Mouse (Mus musculus): ENCODE data around the gene Ctnna2. TPM values are rescaled to one million over a fixed set of nuclear protein-coding genes. Genes with fewer than 3 reads are reported as not detected.
A peak's percentile ranks its signal among the peaks of the same experiment; 100 is the strongest.

The Ctnna2 gene
- polyA plus RNA-seq, 1 experiment from 2014 or later: 119 TPM

- ATAC-seq: no peak
- Histone ChIP-seq H3K27ac (ENCODE audit: low read depth, low read length) (no peak overlapping the region), H3K27me3 (replicated peaks; ENCODE audit: control insufficient read depth, insufficient read depth, low read length) (no peaks in the 10 kb centered on the region), H3K9ac (ENCODE audit: low read depth, low read length) (no peak overlapping the region), H3K4me2 (ENCODE audit: low read length) (no peak overlapping the region), H3K36me3 (ENCODE audit: control insufficient read depth, insufficient read depth, low read length) (no peaks in the 10 kb centered on the region), H3K4me1 (ENCODE audit: control insufficient read depth, insufficient read depth, low read depth, low read length) (no peaks in the 10 kb centered on the region), H3K4me3 (ENCODE audit: low read length) (no peak overlapping the region), H3K9me3 (ENCODE audit: control insufficient read depth, low read length) (no peaks in the 10 kb centered on the region)
- 88% methylated on average over 1 of the region's 1 CpGs for WGBS
Observed at GRCm38 (mm10) chr6:77446861-77447260, 532.6 kb downstream of the Ctnna2 start.

- Histone ChIP-seq H3K4me1 (ENCODE audit: control insufficient read depth, insufficient read depth, low read depth, low read length) (peaks cover 2% of the 10 kb centered on the region; the same call in 1 of the 2 replicates), H3K9ac (ENCODE audit: low read depth, low read length) (no peak overlapping the region), H3K27ac (ENCODE audit: low read depth, low read length) (no peak overlapping the region), H3K4me3 (ENCODE audit: low read length) (no peak overlapping the region), H3K4me2 (ENCODE audit: low read length) (no peak overlapping the region), H3K36me3 (ENCODE audit: control insufficient read depth, insufficient read depth, low read length) (no peaks in the 10 kb centered on the region), H3K9me3 (ENCODE audit: control insufficient read depth, low read length) (no peaks in the 10 kb centered on the region), H3K27me3 (replicated peaks; ENCODE audit: control insufficient read depth, insufficient read depth, low read length) (no peaks in the 10 kb centered on the region)
- ATAC-seq: no peak
- WGBS: 74% methylated on average over 11 of the region's 11 CpGs
Observed at GRCm38 (mm10) chr6:77443906-77444305, 535.6 kb downstream of the Ctnna2 start.

- Histone ChIP-seq H3K4me2 (ENCODE audit: low read length) (no peak overlapping the region), H3K4me1 (ENCODE audit: control insufficient read depth, insufficient read depth, low read depth, low read length) (peaks cover 2% of the 10 kb centered on the region; the same call in 1 of the 2 replicates), H3K9me3 (ENCODE audit: control insufficient read depth, low read length) (no peaks in the 10 kb centered on the region), H3K4me3 (ENCODE audit: low read length) (no peak overlapping the region), H3K9ac (ENCODE audit: low read depth, low read length) (no peak overlapping the region), H3K27ac (ENCODE audit: low read depth, low read length) (no peak overlapping the region; the same call in 1 of the 2 replicates), H3K27me3 (replicated peaks; ENCODE audit: control insufficient read depth, insufficient read depth, low read length) (no peaks in the 10 kb centered on the region), H3K36me3 (ENCODE audit: control insufficient read depth, insufficient read depth, low read length) (no peaks in the 10 kb centered on the region)
- WGBS: 64% methylated on average over 5 of the region's 5 CpGs
- no peak for ATAC-seq
Observed at GRCm38 (mm10) chr6:77441051-77441450, 538.4 kb downstream of the Ctnna2 start.

- Histone ChIP-seq H3K9ac (ENCODE audit: low read depth, low read length) (no peak overlapping the region), H3K4me1 (ENCODE audit: control insufficient read depth, insufficient read depth, low read depth, low read length) (no peaks in the 10 kb centered on the region), H3K36me3 (ENCODE audit: control insufficient read depth, insufficient read depth, low read length) (no peaks in the 10 kb centered on the region), H3K4me2 (ENCODE audit: low read length) (no peak overlapping the region), H3K27ac (ENCODE audit: low read depth, low read length) (no peak overlapping the region), H3K9me3 (ENCODE audit: control insufficient read depth, low read length) (no peaks in the 10 kb centered on the region), H3K4me3 (ENCODE audit: low read length) (no peak overlapping the region), H3K27me3 (replicated peaks; ENCODE audit: control insufficient read depth, insufficient read depth, low read length) (no peaks in the 10 kb centered on the region)
- 81% methylated on average over 4 of the region's 4 CpGs for WGBS
- no peak for ATAC-seq
Observed at GRCm38 (mm10) chr6:77430381-77430780, 549.1 kb downstream of the Ctnna2 start.

GRCm38 (mm10) chr6:77425746-77426145, 553.8 kb downstream of the Ctnna2 start:
- Histone ChIP-seq H3K9ac (ENCODE audit: low read depth, low read length) (no peak overlapping the region), H3K9me3 (ENCODE audit: control insufficient read depth, low read length) (no peaks in the 10 kb centered on the region), H3K4me2 (ENCODE audit: low read length) (no peak overlapping the region), H3K36me3 (ENCODE audit: control insufficient read depth, insufficient read depth, low read length) (no peaks in the 10 kb centered on the region), H3K4me3 (ENCODE audit: low read length) (no peak overlapping the region), H3K4me1 (ENCODE audit: control insufficient read depth, insufficient read depth, low read depth, low read length) (no peaks in the 10 kb centered on the region), H3K27me3 (replicated peaks; ENCODE audit: control insufficient read depth, insufficient read depth, low read length) (no peaks in the 10 kb centered on the region), H3K27ac (ENCODE audit: low read depth, low read length) (no peak overlapping the region)
- ATAC-seq: peak; percentile 34; the same call in 1 of the 2 replicates

GRCm38 (mm10) chr6:77424826-77425225, 554.7 kb downstream of the Ctnna2 start:
- no peaks in the 10 kb centered on the region for H3K27me3 ChIP-seq (replicated peaks; ENCODE audit: control insufficient read depth, insufficient read depth, low read length)
- ATAC-seq: no peak
- no peak overlapping the region for H3K4me3 ChIP-seq (ENCODE audit: low read length)
- no peak overlapping the region for H3K27ac ChIP-seq (ENCODE audit: low read depth, low read length)
- H3K9ac ChIP-seq (ENCODE audit: low read depth, low read length): no peak overlapping the region
- no peaks in the 10 kb centered on the region for H3K9me3 ChIP-seq (ENCODE audit: control insufficient read depth, low read length)
- 79% methylated on average over 4 of the region's 4 CpGs for WGBS
- no peak overlapping the region for H3K4me2 ChIP-seq (ENCODE audit: low read length)
- no peaks in the 10 kb centered on the region for H3K36me3 ChIP-seq (ENCODE audit: control insufficient read depth, insufficient read depth, low read length)
- no peaks in the 10 kb centered on the region for H3K4me1 ChIP-seq (ENCODE audit: control insufficient read depth, insufficient read depth, low read depth, low read length)

- no peaks in the 10 kb centered on the region for H3K27me3 ChIP-seq (replicated peaks; ENCODE audit: control insufficient read depth, insufficient read depth, low read length)
- 62% methylated on average over 3 of the region's 3 CpGs for WGBS
- no peak overlapping the region for H3K9ac ChIP-seq (ENCODE audit: low read depth, low read length)
- H3K4me2 ChIP-seq (ENCODE audit: low read length): no peak overlapping the region
- no peaks in the 10 kb centered on the region for H3K9me3 ChIP-seq (ENCODE audit: control insufficient read depth, low read length)
- no peaks in the 10 kb centered on the region for H3K4me1 ChIP-seq (ENCODE audit: control insufficient read depth, insufficient read depth, low read depth, low read length)
- no peak overlapping the region for H3K4me3 ChIP-seq (ENCODE audit: low read length)
- H3K36me3 ChIP-seq (ENCODE audit: control insufficient read depth, insufficient read depth, low read length): no peaks in the 10 kb centered on the region
- no peak for ATAC-seq
- no peak overlapping the region for H3K27ac ChIP-seq (ENCODE audit: low read depth, low read length)
Observed at GRCm38 (mm10) chr6:77421564-77422139, 557.8 kb downstream of the Ctnna2 start.

GRCm38 (mm10) chr6:77416999-77417398, 562.5 kb downstream of the Ctnna2 start:
- Histone ChIP-seq H3K4me3 (ENCODE audit: low read length) (no peak overlapping the region), H3K36me3 (ENCODE audit: control insufficient read depth, insufficient read depth, low read length) (no peaks in the 10 kb centered on the region), H3K9me3 (ENCODE audit: control insufficient read depth, low read length) (no peaks in the 10 kb centered on the region), H3K9ac (ENCODE audit: low read depth, low read length) (no peak overlapping the region), H3K27me3 (replicated peaks; ENCODE audit: control insufficient read depth, insufficient read depth, low read length) (no peaks in the 10 kb centered on the region), H3K4me2 (ENCODE audit: low read length) (no peak overlapping the region), H3K4me1 (ENCODE audit: control insufficient read depth, insufficient read depth, low read depth, low read length) (no peaks in the 10 kb centered on the region), H3K27ac (ENCODE audit: low read depth, low read length) (no peak overlapping the region)
- WGBS: 73% methylated on average over 1 of the region's 1 CpGs
- no peak for ATAC-seq

- Histone ChIP-seq H3K9ac (ENCODE audit: low read depth, low read length) (no peak overlapping the region), H3K27ac (ENCODE audit: low read depth, low read length) (no peak overlapping the region), H3K9me3 (ENCODE audit: control insufficient read depth, low read length) (no peaks in the 10 kb centered on the region), H3K4me3 (ENCODE audit: low read length) (no peak overlapping the region), H3K4me2 (ENCODE audit: low read length) (no peak overlapping the region), H3K27me3 (replicated peaks; ENCODE audit: control insufficient read depth, insufficient read depth, low read length) (no peaks in the 10 kb centered on the region), H3K36me3 (ENCODE audit: control insufficient read depth, insufficient read depth, low read length) (no peaks in the 10 kb centered on the region), H3K4me1 (ENCODE audit: control insufficient read depth, insufficient read depth, low read depth, low read length) (no peaks in the 10 kb centered on the region)
- WGBS: 71% methylated on average over 1 of the region's 1 CpGs
- ATAC-seq: no peak
Observed at GRCm38 (mm10) chr6:77413530-77413929, 566.0 kb downstream of the Ctnna2 start.

GRCm38 (mm10) chr6:77408481-77408880, 571.0 kb downstream of the Ctnna2 start:
- H3K4me3 ChIP-seq (ENCODE audit: low read length): no peak overlapping the region
- no peak overlapping the region for H3K4me2 ChIP-seq (ENCODE audit: low read length)
- H3K27me3 ChIP-seq (replicated peaks; ENCODE audit: control insufficient read depth, insufficient read depth, low read length): no peaks in the 10 kb centered on the region
- H3K27ac ChIP-seq (ENCODE audit: low read depth, low read length): no peak overlapping the region
- no peak overlapping the region for H3K9ac ChIP-seq (ENCODE audit: low read depth, low read length)
- no peak for ATAC-seq
- no peaks in the 10 kb centered on the region for H3K9me3 ChIP-seq (ENCODE audit: control insufficient read depth, low read length)
- no peaks in the 10 kb centered on the region for H3K36me3 ChIP-seq (ENCODE audit: control insufficient read depth, insufficient read depth, low read length)
- no peaks in the 10 kb centered on the region for H3K4me1 ChIP-seq (ENCODE audit: control insufficient read depth, insufficient read depth, low read depth, low read length)
- 72% methylated on average over 5 of the region's 5 CpGs for WGBS

Measured in hindbrain, embryonic 16.5 days (tissue).